Mouse (Mus musculus) thymus, adult 2 months (tissue): Measurements from ENCODE around the gene Ttc39b.

Source experiments
- CTCF ChIP-seq: fragments of 200-500 bp; IDR thresholded peaks from 2 replicates; pipeline ENCODE4 v1.5.1; 2012; ENCODE audit warnings: mild to moderate bottlenecking, control low read depth, low read length, moderate library complexity, borderline replicate concordance; ENCODE audit not compliant: control insufficient read depth, poor library complexity, insufficient read depth; ENCODE audit errors: extremely low read depth
- POLR2A ChIP-seq: fragments of 200-500 bp; IDR thresholded peaks from 2 replicates; pipeline ENCODE4 v1.6.1; 2012; ENCODE audit warnings: mild to moderate bottlenecking, low read length, control low read depth, moderate library complexity; ENCODE audit not compliant: control insufficient read depth, poor library complexity, insufficient read depth; ENCODE audit errors: extremely low read depth

DNA sequence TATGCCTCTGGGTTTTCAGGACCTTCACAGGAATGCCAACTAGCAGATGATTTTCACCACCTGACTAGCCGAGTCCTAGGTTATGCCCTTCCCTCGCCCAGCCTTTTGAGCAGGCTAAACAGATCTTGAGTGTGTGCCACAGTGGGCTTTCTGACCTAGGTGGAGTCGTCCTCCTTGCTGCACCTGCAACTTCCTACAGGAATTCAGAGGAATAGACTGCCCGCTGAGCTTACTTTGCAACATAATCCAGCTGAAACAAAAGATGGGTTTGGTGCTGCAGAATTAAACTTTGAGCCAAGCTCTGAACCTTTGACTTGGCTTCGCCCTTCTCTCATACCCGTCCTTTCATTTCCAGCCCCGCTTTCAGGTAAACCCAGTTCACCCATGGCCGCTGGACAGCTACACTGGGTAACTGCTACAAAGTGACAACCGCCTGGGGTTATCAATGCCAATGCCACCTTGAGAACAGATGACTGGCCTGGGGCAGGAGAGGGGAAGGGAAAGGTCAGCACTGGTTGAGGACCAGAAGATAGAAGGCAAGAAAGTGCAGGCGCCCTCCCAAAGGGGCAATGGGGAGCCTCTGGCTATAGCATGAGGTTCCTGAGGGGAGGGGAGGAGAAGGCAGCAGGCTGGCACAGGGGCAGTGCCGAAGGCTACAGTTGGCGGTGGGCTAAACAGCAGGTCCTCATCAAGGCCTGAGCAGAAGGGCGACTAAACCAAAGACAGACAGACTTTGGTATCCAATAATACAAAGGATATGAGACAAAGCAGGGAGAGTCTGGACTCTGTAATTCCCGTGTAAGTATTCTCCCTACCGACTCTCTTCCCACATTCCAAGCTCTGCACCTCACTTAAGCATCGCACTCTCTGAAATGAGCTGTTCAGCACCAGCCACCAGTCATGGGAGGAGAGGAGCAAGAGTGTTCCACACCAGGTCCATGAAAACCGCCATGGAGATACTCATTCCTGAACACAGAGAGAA is 66.5 kb downstream of the Ttc39b start:
- TF ChIP-seq CTCF (no peak), POLR2A (no peak)
